Mouse (Mus musculus) left cerebral cortex, adult 8-10 months (tissue): ENCODE measurements around the gene Map2k5. TPM values are rescaled to one million over a fixed set of nuclear protein-coding genes. Genes with fewer than 3 reads are reported as not detected.

ENCODE experiments used
- DNase-seq, 2 experiments: peaks; one replicate each; pipeline ENCODE4 v3.0.0; 2022; ENCODE audit warnings: low spot score in 2 of 2
- total RNA-seq, 4 experiments: library from RNA; stranded (reverse); gene quantifications; 2 replicates each; pipeline ENCODE4 v1.2.4; 2022

Map2k5 gene
- total RNA-seq, result 10 to 100 TPM; 33.9 to 36.7 (median 35.6) TPM

DNA sequence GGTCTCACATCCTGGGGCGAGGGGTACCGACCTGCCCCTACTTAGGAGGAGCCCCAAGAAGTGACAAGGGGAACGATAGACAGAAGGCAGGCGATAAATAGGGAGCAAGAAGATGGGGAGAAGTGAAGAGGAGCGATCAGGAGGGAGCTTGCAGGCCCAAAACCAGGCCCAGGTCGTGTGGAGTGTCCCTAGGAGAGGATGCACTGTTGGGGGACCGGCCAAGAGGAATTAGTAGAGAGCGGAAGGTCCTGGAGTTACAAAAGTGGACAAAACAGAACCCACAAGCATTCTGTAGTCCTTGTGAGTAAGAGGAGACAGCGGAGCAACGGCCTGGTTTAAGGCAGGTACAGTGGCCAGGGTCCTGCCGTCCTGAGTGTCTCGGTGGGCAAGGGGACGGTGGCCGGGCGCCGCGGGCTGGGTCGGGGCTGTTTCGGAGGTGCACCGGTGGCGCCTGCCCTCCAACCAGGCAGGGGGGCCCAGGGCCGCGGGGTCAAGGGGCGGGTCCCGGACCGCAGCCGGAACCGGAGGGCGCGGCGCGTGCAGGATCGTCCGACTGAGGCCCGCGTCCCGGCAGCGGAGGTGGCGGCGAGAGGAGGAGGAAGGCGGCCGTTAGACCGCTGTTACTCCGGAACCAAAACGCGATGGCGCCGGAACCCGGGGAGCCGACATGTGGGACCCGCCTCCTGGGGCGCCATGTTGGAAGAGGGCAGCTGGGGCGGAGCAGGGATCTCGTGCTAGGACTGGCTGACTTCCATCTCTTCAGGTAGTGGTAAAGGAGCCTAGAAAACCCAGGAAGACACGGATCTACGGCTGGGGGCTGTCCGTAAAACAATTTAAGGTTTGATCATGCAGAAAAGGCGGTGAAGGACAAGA is at the start of gene Map2k5:
Gene Map2k5, minus strand, starts transcription at position 633 of the 873 bp plus-strand sequence.
- peak; percentile 83 to 86 for DNase-seq

GRCm38 (mm10) chr9:63421096-63421736 is 43.5 kb upstream of the Map2k5 start:
- no peak for DNase-seq

GRCm38 (mm10) chr9:63420396-63420795 is 42.7 kb upstream of the Map2k5 start:
- no peak for DNase-seq

GRCm38 (mm10) chr9:63400176-63400575 is 22.5 kb upstream of the Map2k5 start:
- DNase-seq, result no peak

GRCm38 (mm10) chr9:63399463-63399815 is 21.7 kb upstream of the Map2k5 start:
- no peak for DNase-seq

GRCm38 (mm10) chr9:63398611-63399462 is 21.1 kb upstream of the Map2k5 start, which contains the start of gene 2300009A05Rik:
2300009A05Rik (minus strand) TSS chr9:63399246.
- peak; percentile 82 to 91 for DNase-seq

- peak in 1 of 2 experiments; percentile 26 for DNase-seq
Measured at GRCm38 (mm10) chr9:63395612-63396011, 17.9 kb upstream of the Map2k5 start.

DNA sequence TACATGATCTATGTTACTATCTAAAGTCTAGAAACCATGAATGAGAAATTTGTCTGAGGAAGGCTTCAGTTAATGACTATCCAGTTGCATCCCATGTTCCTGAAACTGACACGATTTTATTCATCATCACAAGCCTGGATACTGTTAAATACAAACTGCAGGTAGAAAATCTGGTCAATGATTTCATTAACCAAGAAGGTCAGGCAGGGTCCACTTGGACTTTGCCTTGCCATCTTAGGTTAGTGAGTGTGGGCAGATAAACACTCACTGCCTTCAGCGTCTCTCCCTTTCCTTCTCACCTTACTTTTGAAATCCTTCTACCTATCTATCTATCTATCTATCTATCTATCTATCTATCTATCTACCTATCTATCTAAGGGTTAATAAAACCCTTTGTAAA is 13.6 kb upstream of the Map2k5 start:
- no peak for DNase-seq

GRCm38 (mm10) chr9:63382761-63383160 is 5.1 kb upstream of the Map2k5 start:
- no peak for DNase-seq

GRCm38 (mm10) chr9:63380326-63380725 is 2.6 kb upstream of the Map2k5 start:
- DNase-seq, result no peak

GRCm38 (mm10) chr9:63378174-63378573 is 472 bp upstream of the Map2k5 start:
- no peak for DNase-seq

DNA sequence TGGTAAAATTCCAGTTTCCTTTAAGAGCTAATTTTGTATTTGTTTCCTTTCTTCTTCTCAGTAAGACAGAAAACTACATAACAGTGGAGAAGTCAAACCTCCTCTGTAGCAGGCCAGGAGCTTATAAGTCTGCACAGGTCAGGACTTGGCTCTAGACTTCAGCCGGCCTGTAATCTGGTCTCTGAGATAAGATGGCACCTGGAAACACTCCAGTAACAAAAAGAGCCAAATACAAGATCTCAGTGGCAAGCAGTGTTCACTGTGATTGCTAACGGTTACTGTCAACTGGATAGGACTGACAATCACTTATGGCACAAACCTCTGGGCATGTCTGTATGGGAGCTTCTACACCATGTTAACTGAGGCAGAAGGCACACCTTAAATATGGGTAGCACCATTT is 4.4 kb downstream of the Map2k5 start:
- no peak for DNase-seq

- DNase-seq, result no peak
Measured at GRCm38 (mm10) chr9:63372541-63372940, 5.2 kb downstream of the Map2k5 start.

DNA sequence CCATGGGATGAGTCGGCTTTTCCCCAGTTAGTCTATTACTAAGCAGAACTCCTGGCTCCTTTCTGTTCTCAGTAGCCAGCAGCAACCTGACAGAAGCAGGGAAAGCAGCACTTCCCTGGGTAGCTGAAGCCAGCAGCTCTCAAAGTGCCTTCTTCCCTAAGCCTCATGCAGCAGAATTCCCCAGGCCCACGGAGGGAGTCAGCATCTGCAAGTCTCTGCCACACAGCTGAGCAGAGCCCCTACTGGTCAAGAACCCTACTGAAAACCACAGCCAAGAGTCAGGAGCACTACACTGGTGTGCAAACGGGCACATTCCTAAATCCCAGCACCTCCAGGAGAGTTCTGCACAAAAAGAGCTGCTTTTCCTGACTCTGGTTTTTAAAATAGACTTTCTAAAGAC is 17.3 kb downstream of the Map2k5 start:
- no peak for DNase-seq

DNA sequence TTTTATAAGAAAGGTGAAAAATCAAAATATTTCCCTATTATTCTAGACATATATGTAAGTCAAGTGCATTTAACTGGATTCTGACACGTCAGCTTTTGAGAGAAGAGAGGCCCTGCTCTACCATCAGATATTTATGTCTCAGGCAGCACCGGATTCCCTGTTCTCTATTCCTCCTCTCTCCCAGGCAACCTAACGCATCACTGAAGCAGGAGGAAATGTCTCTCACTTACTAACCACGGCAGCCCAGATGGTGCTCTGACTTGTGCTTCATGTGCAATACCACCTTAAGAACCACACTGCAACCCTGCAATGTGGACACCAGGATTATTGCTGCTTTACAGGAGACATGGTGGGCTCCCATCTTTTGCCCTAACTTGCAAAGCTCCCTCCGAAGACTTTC is 18.7 kb downstream of the Map2k5 start:
- DNase-seq, result no peak

- no peak for DNase-seq
Measured at GRCm38 (mm10) chr9:63356721-63357120, 21.0 kb downstream of the Map2k5 start.

- no peak for DNase-seq
Measured at GRCm38 (mm10) chr9:63356278-63356677, 21.4 kb downstream of the Map2k5 start.

DNA sequence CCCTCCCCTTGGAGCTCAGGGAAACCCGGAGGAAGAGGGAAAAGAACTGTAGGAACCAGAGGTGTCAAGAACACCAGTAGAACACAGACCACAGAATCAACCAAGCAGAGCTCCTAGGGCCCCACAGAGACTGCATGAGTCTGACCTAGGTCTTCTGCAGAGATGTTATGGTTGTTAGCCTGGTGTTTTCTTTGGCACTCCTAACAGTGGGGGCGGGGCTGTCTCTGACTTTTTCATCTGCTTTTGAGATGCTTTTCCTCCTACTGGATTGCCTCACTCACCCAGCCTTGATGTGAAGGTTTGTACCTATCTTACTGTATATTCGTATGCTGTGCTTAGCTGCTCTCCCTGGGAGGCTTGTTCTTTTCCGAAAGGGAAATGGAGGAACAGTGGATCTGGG is 23.5 kb downstream of the Map2k5 start:
- DNase-seq, result no peak

- DNase-seq, result no peak
Measured at GRCm38 (mm10) chr9:63350030-63350429, 27.7 kb downstream of the Map2k5 start.

DNA sequence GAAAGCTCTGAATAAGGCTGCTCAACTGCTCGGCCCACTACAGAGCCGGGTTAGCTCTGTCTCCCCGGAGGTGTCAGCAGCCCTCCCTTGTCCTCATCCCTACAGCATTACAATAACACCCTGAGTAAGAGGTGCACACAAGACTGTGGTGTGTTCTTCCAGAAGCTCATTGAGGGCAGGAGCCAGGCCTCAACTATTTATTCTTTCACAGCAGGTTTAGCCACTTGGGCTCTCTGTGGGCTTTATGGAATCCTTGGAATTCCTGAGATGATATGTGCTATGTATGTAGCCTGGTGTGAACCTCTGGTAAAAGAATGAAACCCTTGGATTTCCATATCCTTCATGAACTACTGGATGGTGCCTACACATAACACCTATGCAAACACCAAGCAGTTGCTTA is 28.5 kb downstream of the Map2k5 start:
- DNase-seq, result no peak

GRCm38 (mm10) chr9:63348146-63348545 is 29.6 kb downstream of the Map2k5 start:
- DNase-seq, result no peak

- DNase-seq, result no peak
Measured at GRCm38 (mm10) chr9:63346029-63346428, 31.7 kb downstream of the Map2k5 start.
